13 mouse cellular contexts compared by ENCODE assay signal in genomic region chr16:37780386-37780785, GRCm38 (mm10). TPM values are rescaled to one million over a fixed set of nuclear protein-coding genes. Genes with fewer than 3 reads are reported as not detected.
DNase-seq lines count a peak whose midpoint lies in the region; ATAC-seq and TF ChIP-seq lines count a peak whose summit lies in the region.
"Had no signal": no experiment of that assay in that cellular context is flagged by ENCODE, and none has a peak within 500 bp of the region (broad histone marks: within the 10 kb centered on the region; RNA-seq: fewer than 3 reads in every experiment).

No protein-coding gene starts in this region.

- ATAC-seq in heart, embryonic 12.5 days (ENCODE audit: insufficient number of reproducible peaks, low FRiP score): no peak
- no peak for ATAC-seq in kidney, embryonic 15.5 days (replicated peaks; ENCODE audit: low FRiP score)
- no peak for ATAC-seq in limb, embryonic 13.5 days (ENCODE audit: low FRiP score, low read depth)

- H3K36me3 ChIP-seq in heart, embryonic 12.5 days: peaks cover 46% of the 10 kb centered on the region
- peaks cover 39% of the 10 kb centered on the region for H3K36me3 ChIP-seq in kidney, embryonic 15.5 days
- peaks cover 25% of the 10 kb centered on the region for H3K36me3 ChIP-seq in E14TG2a.4 (ENCODE audit: insufficient read depth, low read length)
- H3K36me3 ChIP-seq in limb, embryonic 13.5 days: peaks cover 46% of the 10 kb centered on the region

- intact Hi-C loops in heart, postnatal 14 days (cut with DNase I): no loop called here

- H3K9me3 ChIP-seq in heart, embryonic 12.5 days (replicated peaks): no peaks in the 10 kb centered on the region
- no peaks in the 10 kb centered on the region for H3K9me3 ChIP-seq in kidney, embryonic 15.5 days (replicated peaks)
- no peaks in the 10 kb centered on the region for H3K9me3 ChIP-seq in E14TG2a.4 (ENCODE audit: low read length)
- no peaks in the 10 kb centered on the region for H3K9me3 ChIP-seq in limb, embryonic 13.5 days

- no peaks in the 10 kb centered on the region for H3K27me3 ChIP-seq in heart, embryonic 12.5 days (replicated peaks)
- no peaks in the 10 kb centered on the region for H3K27me3 ChIP-seq in kidney, embryonic 15.5 days
- H3K27me3 ChIP-seq in E14TG2a.4 (ENCODE audit: insufficient read depth, low read length): peaks cover 13% of the 10 kb centered on the region
- no peaks in the 10 kb centered on the region for H3K27me3 ChIP-seq in limb, embryonic 13.5 days

- H3K27ac ChIP-seq in heart, embryonic 12.5 days (ENCODE audit: poor library complexity, severe bottlenecking): peak overlapping the region; percentile 51; the same call in 1 of the 2 replicates
- peak overlapping the region; percentile 95 for H3K27ac ChIP-seq in kidney, embryonic 15.5 days
- peak overlapping the region; percentile 44; the same call in 1 of the 2 replicates for H3K27ac ChIP-seq in limb, embryonic 13.5 days
- no peak overlapping the region; the same call in 1 of the 2 replicates for H3K27ac ChIP-seq in layer of hippocampus, adult 2 months

- 19% methylated on average over 1 of the region's 1 CpGs for WGBS in heart, embryonic 12.5 days
- WGBS in kidney, embryonic 15.5 days: 32% methylated on average over 1 of the region's 1 CpGs
- 68% methylated on average over 1 of the region's 1 CpGs for WGBS in limb, embryonic 13.5 days

- peak overlapping the region; percentile 29; the same call in 1 of the 2 replicates for H3K4me2 ChIP-seq in heart, embryonic 12.5 days
- peak overlapping the region; percentile 69 for H3K4me2 ChIP-seq in kidney, embryonic 15.5 days
- H3K4me2 ChIP-seq in limb, embryonic 13.5 days (replicated peaks): peak overlapping the region; percentile 77
- H3K4me2 ChIP-seq: midbrain, embryonic 11.5 days had no signal

- H3K4me1 ChIP-seq in heart, embryonic 12.5 days (replicated peaks): peaks cover 48% of the 10 kb centered on the region
- peaks cover 54% of the 10 kb centered on the region for H3K4me1 ChIP-seq in kidney, embryonic 15.5 days
- peaks cover 56% of the 10 kb centered on the region for H3K4me1 ChIP-seq in E14TG2a.4 (replicated peaks; ENCODE audit: low read depth, low read length)
- peaks cover 50% of the 10 kb centered on the region for H3K4me1 ChIP-seq in limb, embryonic 13.5 days

- H3K9ac ChIP-seq in heart, embryonic 12.5 days: no peak overlapping the region
- H3K9ac ChIP-seq in kidney, embryonic 15.5 days: no peak overlapping the region
- no peak overlapping the region; the same call in 1 of the 2 replicates for H3K9ac ChIP-seq in limb, embryonic 13.5 days

- no peak for TF ChIP-seq CTCF in E14TG2a.4 (conservative IDR thresholded peaks at IDR 0.05; ENCODE audit: low read length)
- no peak for TF ChIP-seq CTCF in layer of hippocampus, adult 2 months (conservative IDR thresholded peaks at IDR 0.05)

- no peak for DNase-seq in heart, postnatal 14 days
- no peak for DNase-seq in kidney, adult 11 months
- no peak for DNase-seq in layer of hippocampus, adult 2 months (ENCODE audit: low spot score in 2 of 2)
- no peak for DNase-seq in cerebellum, adult 9-11 months
- DNase-seq: adrenal gland, postnatal 36 days; cerebellum, adult 11-12 months; layer of hippocampus, adult 9-11 months; thymus, postnatal 4 days had no signal

- no peak overlapping the region for H3K4me3 ChIP-seq in heart, embryonic 12.5 days
- peak overlapping the region; percentile 17 for H3K4me3 ChIP-seq in kidney, embryonic 15.5 days (replicated peaks)
- peak overlapping the region; percentile 10; the same call in 1 of the 2 replicates for H3K4me3 ChIP-seq in E14TG2a.4 (replicated peaks; ENCODE audit: low read length)
- H3K4me3 ChIP-seq in limb, embryonic 13.5 days: peak overlapping the region; percentile 22
- no peak overlapping the region for H3K4me3 ChIP-seq in layer of hippocampus, adult 2 months

RNA-seq across cellular contexts. Expression of gene Fstl1, which starts 3.7 kb away (rescaled TPM):
- polyA plus RNA-seq in heart, embryonic 12.5 days (2016; fragmentation: Nextera tagmentation; extraction: Ambion mirVana): 558 and 559 TPM in 2 replicates
- 100 to 1,000 TPM; 221 to 228 TPM for total RNA-seq in heart, postnatal 14 days (2021)
- polyA plus RNA-seq in kidney, embryonic 15.5 days (2015; fragmentation: Nextera tagmentation; extraction: Ambion mirVana): 557 and 571 TPM in 2 replicates
- polyA plus RNA-seq in limb, embryonic 13.5 days (2015; fragmentation: Nextera tagmentation; extraction: Ambion mirVana): 714 and 731 TPM in 2 replicates
- total RNA-seq in layer of hippocampus, adult 2 months (2021): 10 to 100 TPM; 34.5 to 41.8 TPM

Comparison
In these comparisons a context has a peak if more than half of its experiments do, and no peak if none do; other contexts are left out.
1. H3K4me3 ChIP-seq: peak in kidney, embryonic 15.5 days (single experiment), E14TG2a.4 (single experiment) and limb, embryonic 13.5 days (single experiment); none in heart, embryonic 12.5 days (single experiment) and layer of hippocampus, adult 2 months (single experiment).
2. Peak in every context shown above with its lines, with median percentiles within 50 percentile points of each other: H3K4me2 ChIP-seq.